In the genomic region with DNA sequence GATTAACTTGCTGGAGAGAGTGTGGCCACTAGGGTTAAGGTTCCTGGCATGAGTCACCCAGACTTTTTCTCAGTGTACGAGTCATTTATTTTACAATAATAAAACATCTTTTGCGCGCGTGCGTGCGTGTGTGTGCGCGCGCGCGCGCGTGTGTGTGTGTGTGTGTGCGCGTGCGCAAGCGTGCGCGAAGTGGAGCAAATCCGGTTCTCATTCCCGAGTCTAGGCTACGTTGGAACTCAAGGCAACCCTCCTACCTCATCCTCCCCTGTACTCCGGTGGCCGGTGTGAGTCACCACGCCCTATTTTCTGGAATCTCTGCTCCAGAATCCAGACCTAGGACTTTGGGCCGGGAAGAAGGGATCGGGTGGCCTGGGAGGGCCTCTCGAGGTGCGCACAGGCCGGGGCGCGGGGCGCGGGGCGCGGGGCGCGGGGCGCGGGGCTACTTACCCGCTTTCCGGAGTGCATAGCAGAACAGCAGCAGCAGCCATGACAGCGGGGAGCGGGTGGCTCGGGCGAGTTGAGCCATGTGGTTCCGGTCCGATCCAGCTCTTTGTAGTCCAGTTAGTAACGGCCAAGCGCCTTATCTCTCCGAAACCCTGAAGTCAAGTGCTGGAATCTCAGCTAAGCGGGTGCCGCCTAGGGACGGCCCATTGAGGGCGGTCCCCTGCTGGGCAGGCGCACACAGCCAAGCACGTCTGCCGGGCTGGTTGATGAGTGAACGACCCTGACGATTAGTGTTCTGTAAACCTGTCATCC, we compare ENCODE assay signal across 9 mouse cellular contexts. TPM values are rescaled to one million over a fixed set of nuclear protein-coding genes. Genes with fewer than 3 reads are reported as not detected.
A peak's percentile ranks its signal among the peaks of the same experiment; 100 is the strongest.
DNase-seq lines count a peak whose midpoint lies in the region; ATAC-seq and TF ChIP-seq lines count a peak whose summit lies in the region.
"Had no signal": no experiment of that assay in that cellular context is flagged by ENCODE, and none has a peak within 500 bp of the region (broad histone marks: within the 10 kb centered on the region; RNA-seq: fewer than 3 reads in every experiment).

A gene (minus strand): TSS at position 655 of the 756 bp plus-strand sequence.

- DNase-seq in urinary bladder, adult 18-20 months (ENCODE audit: low spot score in 2 of 2), result peak; percentile 72 to 76
- DNase-seq in urinary bladder, postnatal 10 days (ENCODE audit: low spot score), result no peak
- DNase-seq in heart, adult 8-10 months (ENCODE audit: low spot score), result peak; percentile 87
- DNase-seq in kidney, adult 8-10 months, result peak; percentile 83 to 86
- DNase-seq in midbrain, embryonic 14.5 days, result peak; percentile 89
- DNase-seq in spleen, adult 2 months (ENCODE audit: low read depth in 1 of 2, low spot score in 2 of 2), result peak in 1 of 2 experiments; percentile 63

- peaks cover 11% of the 10 kb centered on the region for H3K4me1 ChIP-seq in embryonic facial prominence, embryonic 13.5 days
- H3K4me1 ChIP-seq in limb, embryonic 13.5 days, result peaks cover 8% of the 10 kb centered on the region; the same call in 1 of the 2 replicates
- H3K4me1 ChIP-seq in midbrain, embryonic 14.5 days (ENCODE audit: control insufficient read depth, insufficient read depth, low read length), result no peaks in the 10 kb centered on the region
- peaks cover 12% of the 10 kb centered on the region; the same call in 1 of the 2 replicates for H3K4me1 ChIP-seq in spleen, adult 2 months (ENCODE audit: control insufficient read depth, insufficient read depth, insufficient read length)

- H3K27ac ChIP-seq in embryonic facial prominence, embryonic 13.5 days, result peak within 1 kb of the TSS; percentile 71
- H3K27ac ChIP-seq in limb, embryonic 13.5 days, result peak within 1 kb of the TSS; percentile 58; the same call in 1 of the 2 replicates
- peak within 1 kb of the TSS; percentile 89 for H3K27ac ChIP-seq in midbrain, embryonic 14.5 days (replicated peaks; ENCODE audit: low read depth, low read length)
- peak within 1 kb of the TSS; percentile 62; the same call in 1 of the 2 replicates for H3K27ac ChIP-seq in spleen, adult 2 months (ENCODE audit: insufficient read depth, low read length)

- peaks cover 27% of the 10 kb centered on the region for H3K36me3 ChIP-seq in embryonic facial prominence, embryonic 13.5 days
- H3K36me3 ChIP-seq in limb, embryonic 13.5 days, result peaks cover 25% of the 10 kb centered on the region
- H3K36me3 ChIP-seq in midbrain, embryonic 14.5 days (ENCODE audit: control insufficient read depth, insufficient read depth, low read length), result 0 out of 2 replicates have a peak, but pooled peaks cover 3% of the 10 kb centered on the region
- peaks cover 6% of the 10 kb centered on the region for H3K36me3 ChIP-seq in spleen, adult 2 months (ENCODE audit: control insufficient read depth, insufficient read depth, low read length)
- H3K36me3 ChIP-seq: G1E had no signal

- H3K4me2 ChIP-seq in embryonic facial prominence, embryonic 13.5 days, result peak within 1 kb of the TSS; percentile 68
- H3K4me2 ChIP-seq in limb, embryonic 13.5 days (replicated peaks), result peak within 1 kb of the TSS; percentile 69
- peak within 1 kb of the TSS; percentile 63 for H3K4me2 ChIP-seq in midbrain, embryonic 14.5 days (ENCODE audit: low read length)

- peak within 1 kb of the TSS; percentile 80 for H3K9ac ChIP-seq in embryonic facial prominence, embryonic 13.5 days
- peak within 1 kb of the TSS; percentile 78 for H3K9ac ChIP-seq in limb, embryonic 13.5 days
- H3K9ac ChIP-seq in midbrain, embryonic 14.5 days (replicated peaks; ENCODE audit: low read length), result peak within 1 kb of the TSS; percentile 73

- TF ChIP-seq CTCF in spleen, adult 2 months (IDR thresholded peaks at IDR 0.05; ENCODE audit: extremely low read depth, insufficient read depth, insufficient read length, insufficient replicate concordance), result no peak

- peak; percentile 76 for ATAC-seq in embryonic facial prominence, embryonic 13.5 days (ENCODE audit: insufficient number of reproducible peaks, insufficient read depth, low FRiP score, low TSS enrichment, low read depth)
- ATAC-seq in limb, embryonic 13.5 days (ENCODE audit: low FRiP score, low read depth), result peak; percentile 88
- ATAC-seq in midbrain, embryonic 14.5 days (ENCODE audit: low FRiP score, low TSS enrichment), result peak; percentile 82

- H3K9me3 ChIP-seq in embryonic facial prominence, embryonic 13.5 days, result no peaks in the 10 kb centered on the region
- no peaks in the 10 kb centered on the region for H3K9me3 ChIP-seq in limb, embryonic 13.5 days
- no peaks in the 10 kb centered on the region for H3K9me3 ChIP-seq in midbrain, embryonic 14.5 days (ENCODE audit: control insufficient read depth, low read length)
- H3K9me3 ChIP-seq: G1E had no signal

- under 1% methylated on average over 60 of the region's 60 CpGs for WGBS in embryonic facial prominence, embryonic 13.5 days
- WGBS in limb, embryonic 13.5 days, result under 1% methylated on average over 54 of the region's 60 CpGs
- under 1% methylated on average over 51 of the region's 60 CpGs for WGBS in midbrain, embryonic 14.5 days
- WGBS in spleen, adult 2 months, result under 1% methylated on average over 60 of the region's 60 CpGs

- peak; percentile 28; the same call in 1 of the 2 replicates for TF ChIP-seq POLR2A in spleen, adult 2 months (IDR thresholded peaks at IDR 0.05; ENCODE audit: low read depth, low read length)

- H3K4me3 ChIP-seq in embryonic facial prominence, embryonic 13.5 days, result peak within 1 kb of the TSS; percentile 71
- H3K4me3 ChIP-seq in limb, embryonic 13.5 days, result peak within 1 kb of the TSS; percentile 71
- H3K4me3 ChIP-seq in midbrain, embryonic 14.5 days (replicated peaks; ENCODE audit: low read depth, low read length), result peak within 1 kb of the TSS; percentile 68
- H3K4me3 ChIP-seq in spleen, adult 2 months (ENCODE audit: extremely low read depth, insufficient read depth, insufficient read length), result peak within 1 kb of the TSS; percentile 78

- H3K27me3 ChIP-seq in embryonic facial prominence, embryonic 13.5 days, result no peaks in the 10 kb centered on the region
- peaks cover 7% of the 10 kb centered on the region for H3K27me3 ChIP-seq in limb, embryonic 13.5 days
- H3K27me3 ChIP-seq in midbrain, embryonic 14.5 days (ENCODE audit: control insufficient read depth, insufficient read depth, low read length), result no peaks in the 10 kb centered on the region
- no peaks in the 10 kb centered on the region for H3K27me3 ChIP-seq in spleen, adult 2 months (ENCODE audit: control insufficient read depth, insufficient read depth, low read length)

RNA-seq across cellular contexts. Expression of the gene that starts here (rescaled TPM):
- polyA plus RNA-seq in embryonic facial prominence, embryonic 13.5 days (2015; fragmentation: Nextera tagmentation; extraction: Ambion mirVana), result 12.0 and 12.9 TPM in 2 replicates
- total RNA-seq in heart, adult 8-10 months (2022), result 10 to 100 TPM; 17.9 to 25.0 (median 20.5) TPM
- 11.3 and 11.8 TPM in 2 replicates for polyA plus RNA-seq in limb, embryonic 13.5 days (2015; fragmentation: Nextera tagmentation; extraction: Ambion mirVana)
- polyA plus RNA-seq in midbrain, embryonic 14.5 days (2014; fragmentation: Nextera tagmentation; extraction: Ambion mirVana), result 4.9 and 8.2 TPM in 2 replicates
- 6.6 and 8.0 TPM in 2 replicates for polyA plus RNA-seq in spleen, adult 2 months (2012; rRNA removed)
- polyA plus RNA-seq: G1E had no signal
